Mouse (Mus musculus) heart, adult 2 months (tissue): ENCODE data around the gene Cabin1.

Source experiments
- CTCF ChIP-seq: fragments of 200-600 bp; IDR thresholded peaks from 2 replicates; pipeline ENCODE4 v1.8.1; 2022; ENCODE audit warnings: antibody characterized with exemption, mild to moderate bottlenecking, moderate library complexity
- POLR2A ChIP-seq: fragments of 200-500 bp; IDR thresholded peaks from 2 replicates; pipeline ENCODE4 v1.6.1; 2011; ENCODE audit warnings: mild to moderate bottlenecking, low read depth, low read length, control low read depth; ENCODE audit not compliant: insufficient read depth

GRCm38 (mm10) chr10:75797619-75798175 is 33.6 kb upstream of the Cabin1 start:
- TF ChIP-seq POLR2A (peak; percentile 50), CTCF (0 out of 2 replicates have a peak, but pooled peaks have one; percentile 12)
